Mouse (Mus musculus) MEL (cell line): Measurements from ENCODE around the gene Btg1. TPM values are rescaled to one million over a fixed set of nuclear protein-coding genes. Genes with fewer than 3 reads are reported as not detected.

ENCODE experiments used
- DNase-seq: peaks from one replicate; pipeline ENCODE4 v3.0.0; 2011; ENCODE audit warnings: low read depth, low spot score
- H3K27ac ChIP-seq: 2 replicates; pipeline ENCODE4 v1.5.1; 2012; ENCODE audit warnings: low read depth, mild to moderate bottlenecking, control low read depth, low read length, moderate library complexity; ENCODE audit not compliant: control insufficient read depth
- H3K27me3 ChIP-seq, 2 experiments: fragments of 150-350 bp in 1 of 2; sonication (generic) in 1 of 2; 2 replicates each; pipeline ENCODE4 v1.6.1; 2012; ENCODE audit warnings: low read length in 2 of 2, mild to moderate bottlenecking in 2 of 2, improper control_type of control experiment in 1 of 2, moderate library complexity in 1 of 2; ENCODE audit not compliant: insufficient read depth in 2 of 2, control insufficient read depth in 1 of 2
- H3K36me3 ChIP-seq, 2 experiments: 2 replicates each; pipeline ENCODE4 v1.6.1; 2012 to 2014; ENCODE audit warnings: low read length in 2 of 2, improper control_type of control experiment in 1 of 2, inconsistent platforms in 1 of 2, mild to moderate bottlenecking in 1 of 2; ENCODE audit not compliant: insufficient read depth in 2 of 2, control insufficient read depth in 1 of 2
- H3K4me1 ChIP-seq, 2 experiments: fragments of 150-350 bp in 1 of 2; sonication (generic) in 1 of 2; 2 replicates each; pipeline ENCODE4 v1.6.1; 2012; ENCODE audit warnings: low read length in 2 of 2, improper control_type of control experiment in 1 of 2, mild to moderate bottlenecking in 1 of 2; ENCODE audit not compliant: insufficient read depth in 2 of 2, control insufficient read depth in 1 of 2
- H3K4me3 ChIP-seq, 2 experiments: fragments of 150-350 bp in 1 of 2; sonication (generic) in 1 of 2; 2 replicates each; pipeline ENCODE4 v1.5.1; 2012; ENCODE audit warnings: low read depth in 2 of 2, low read length in 2 of 2, mild to moderate bottlenecking in 2 of 2, moderate library complexity in 2 of 2, control low read depth in 1 of 2, improper control_type of control experiment in 1 of 2; ENCODE audit not compliant: control insufficient read depth in 1 of 2, insufficient read depth in 1 of 2
- H3K79me2 ChIP-seq: 2 replicates; pipeline ENCODE4 v1.6.1; 2012; ENCODE audit warnings: mild to moderate bottlenecking, low read length, moderate library complexity; ENCODE audit not compliant: control insufficient read depth, poor library complexity, insufficient read depth
- H3K9ac ChIP-seq: 2 replicates; pipeline ENCODE4 v1.6.1; 2012; ENCODE audit warnings: low read depth, mild to moderate bottlenecking, control low read depth, low read length, moderate library complexity; ENCODE audit not compliant: control insufficient read depth, poor library complexity, severe bottlenecking
- H3K9me3 ChIP-seq: fragments of 150-350 bp; sonication (generic); replicated peaks from 2 replicates; pipeline ENCODE4 v1.6.1; 2012; ENCODE audit warnings: mild to moderate bottlenecking, low read length, improper control_type of control experiment, moderate library complexity; ENCODE audit not compliant: insufficient read depth
- CHD1 ChIP-seq: IDR thresholded peaks from 2 replicates; pipeline ENCODE4 v1.6.1; 2012; ENCODE audit warnings: low read depth, mild to moderate bottlenecking, inconsistent platforms, low read length, improper control_type of control experiment
- CTCF ChIP-seq, 3 experiments: IDR thresholded peaks in 2 of 3; conservative IDR thresholded peaks in 1 of 3; 2 replicates each; pipeline ENCODE4 v1.5.1; 2011 to 2012; ENCODE audit warnings: low read length in 3 of 3, low read depth in 2 of 3, mild to moderate bottlenecking in 2 of 3, improper control_type of control experiment in 1 of 3, inconsistent platforms in 1 of 3, mixed read lengths in 1 of 3, moderate library complexity in 1 of 3; ENCODE audit not compliant: control insufficient read depth in 1 of 3, insufficient read depth in 1 of 3, poor library complexity in 1 of 3, severe bottlenecking in 1 of 3
- E2F4 ChIP-seq: IDR thresholded peaks from 2 replicates; pipeline ENCODE4 v1.6.1; 2011; ENCODE audit warnings: low read depth, low read length, improper control_type of control experiment, borderline replicate concordance
- ELF1 ChIP-seq: IDR thresholded peaks from 2 replicates; pipeline ENCODE4 v1.6.1; 2014; ENCODE audit warnings: low read depth, mild to moderate bottlenecking, inconsistent platforms, low read length, improper control_type of control experiment, moderate library complexity
- EP300 ChIP-seq, 2 experiments: IDR thresholded peaks; 2 replicates each; pipeline ENCODE4 v1.6.1; 2011; ENCODE audit warnings: improper control_type of control experiment in 2 of 2, low read length in 2 of 2, low read depth in 1 of 2, mild to moderate bottlenecking in 1 of 2
- ETS1 ChIP-seq: IDR thresholded peaks from 2 replicates; pipeline ENCODE4 v1.6.1; 2012; ENCODE audit warnings: low read depth, mild to moderate bottlenecking, inconsistent platforms, low read length, improper control_type of control experiment, moderate library complexity
- KAT2A ChIP-seq: conservative IDR thresholded peaks from 2 replicates; pipeline ENCODE4 v1.6.1; 2012; ENCODE audit warnings: low read depth, low read length, improper control_type of control experiment, inconsistent platforms
- MAFK ChIP-seq: IDR thresholded peaks from 2 replicates; pipeline ENCODE4 v1.6.1; 2011; ENCODE audit warnings: low read depth, mild to moderate bottlenecking, low read length, improper control_type of control experiment, borderline replicate concordance
- MAX ChIP-seq: IDR thresholded peaks from 2 replicates; pipeline ENCODE4 v1.6.1; 2011; ENCODE audit warnings: low read length, improper control_type of control experiment
- MAZ ChIP-seq: IDR thresholded peaks from 2 replicates; pipeline ENCODE4 v1.6.1; 2012; ENCODE audit warnings: low read depth, mild to moderate bottlenecking, inconsistent platforms, low read length, improper control_type of control experiment
- MEF2A ChIP-seq: IDR thresholded peaks from 2 replicates; pipeline ENCODE4 v1.6.1; 2014; ENCODE audit warnings: low read depth, mild to moderate bottlenecking, inconsistent platforms, low read length, improper control_type of control experiment; ENCODE audit not compliant: poor library complexity, insufficient replicate concordance, severe bottlenecking; ENCODE audit errors: extremely low read depth
- MXI1 ChIP-seq: IDR thresholded peaks from 2 replicates; pipeline ENCODE4 v1.6.1; 2011; ENCODE audit warnings: mild to moderate bottlenecking, low read depth, low read length, improper control_type of control experiment
- MYC ChIP-seq: IDR thresholded peaks from 2 replicates; pipeline ENCODE4 v1.6.1; 2011; ENCODE audit warnings: low read depth, mild to moderate bottlenecking, low read length, improper control_type of control experiment, moderate library complexity
- NELFE ChIP-seq: IDR thresholded peaks from 2 replicates; pipeline ENCODE4 v1.6.1; 2011; ENCODE audit warnings: low read depth, low read length, improper control_type of control experiment
- NRF1 ChIP-seq: IDR thresholded peaks from 2 replicates; pipeline ENCODE4 v1.6.1; 2014; ENCODE audit warnings: low read depth, mild to moderate bottlenecking, inconsistent platforms, low read length, improper control_type of control experiment, moderate library complexity; ENCODE audit not compliant: poor library complexity, insufficient read depth, severe bottlenecking
- POLR2AphosphoS2 ChIP-seq: IDR thresholded peaks from 2 replicates; pipeline ENCODE4 v1.6.1; 2011; ENCODE audit warnings: low read length, improper control_type of control experiment
- POLR2AphosphoS5 ChIP-seq: IDR thresholded peaks from 2 replicates; pipeline ENCODE4 v1.6.1; 2012; ENCODE audit warnings: low read depth, borderline replicate concordance, mild to moderate bottlenecking, inconsistent platforms, low read length, moderate library complexity, mixed read lengths
- RCOR1 ChIP-seq: IDR thresholded peaks from 2 replicates; pipeline ENCODE4 v1.6.1; 2012; ENCODE audit warnings: low read depth, mild to moderate bottlenecking, inconsistent platforms, low read length, improper control_type of control experiment
- SMC3 ChIP-seq: IDR thresholded peaks from 2 replicates; pipeline ENCODE4 v1.6.1; 2011; ENCODE audit warnings: low read depth, low read length, improper control_type of control experiment
- TAL1 ChIP-seq: IDR thresholded peaks from 2 replicates; pipeline ENCODE4 v1.6.1; 2012; ENCODE audit warnings: mild to moderate bottlenecking, inconsistent platforms, low read length, moderate library complexity, mixed read lengths
- TBP ChIP-seq: IDR thresholded peaks from 2 replicates; pipeline ENCODE4 v1.8.0; 2011; ENCODE audit warnings: low read depth, low read length, improper control_type of control experiment
- UBTF ChIP-seq: IDR thresholded peaks from 2 replicates; pipeline ENCODE4 v1.6.1; 2012; ENCODE audit warnings: low read depth, mild to moderate bottlenecking, inconsistent platforms, low read length, improper control_type of control experiment, moderate library complexity, borderline replicate concordance; ENCODE audit not compliant: insufficient read depth
- USF2 ChIP-seq, 2 experiments: IDR thresholded peaks; 2 replicates each; pipeline ENCODE4 v1.6.1; 2011 to 2012; ENCODE audit warnings: improper control_type of control experiment in 2 of 2, low read length in 2 of 2, borderline replicate concordance in 1 of 2, inconsistent platforms in 1 of 2, low read depth in 1 of 2, mild to moderate bottlenecking in 1 of 2; ENCODE audit not compliant: insufficient read depth in 1 of 2
- ZMIZ1 ChIP-seq: IDR thresholded peaks from 2 replicates; pipeline ENCODE4 v1.6.1; 2012; ENCODE audit warnings: low read depth, mild to moderate bottlenecking, inconsistent platforms, low read length, improper control_type of control experiment, moderate library complexity
- polyA plus RNA-seq, 2 experiments: library from polyadenylated mRNA; stranded (reverse) in 1 of 2; unstranded in 1 of 2; fragments of >175 nt in 1 of 2; fragments of >200 nt in 1 of 2; gene quantifications; 2 replicates each; pipeline versions ENCODE4 v1.2.1 to v1.2.4; 2012; ENCODE audit warnings: low replicate concordance in 2 of 2, low read depth in 1 of 2; ENCODE audit not compliant: insufficient read length in 2 of 2, insufficient read depth in 1 of 2, missing spikeins in 1 of 2
- total RNA-seq: library from RNA; depleted of rRNA; stranded (reverse); fragments of 300-350 nt; gene quantifications from 2 replicates; pipeline ENCODE4 v1.2.3, GENCODE M21; 2012

Btg1 gene
- total and polyA plus RNA-seq, 3 experiments: 2.0 to 4.8 TPM; not detected in 1

DNA sequence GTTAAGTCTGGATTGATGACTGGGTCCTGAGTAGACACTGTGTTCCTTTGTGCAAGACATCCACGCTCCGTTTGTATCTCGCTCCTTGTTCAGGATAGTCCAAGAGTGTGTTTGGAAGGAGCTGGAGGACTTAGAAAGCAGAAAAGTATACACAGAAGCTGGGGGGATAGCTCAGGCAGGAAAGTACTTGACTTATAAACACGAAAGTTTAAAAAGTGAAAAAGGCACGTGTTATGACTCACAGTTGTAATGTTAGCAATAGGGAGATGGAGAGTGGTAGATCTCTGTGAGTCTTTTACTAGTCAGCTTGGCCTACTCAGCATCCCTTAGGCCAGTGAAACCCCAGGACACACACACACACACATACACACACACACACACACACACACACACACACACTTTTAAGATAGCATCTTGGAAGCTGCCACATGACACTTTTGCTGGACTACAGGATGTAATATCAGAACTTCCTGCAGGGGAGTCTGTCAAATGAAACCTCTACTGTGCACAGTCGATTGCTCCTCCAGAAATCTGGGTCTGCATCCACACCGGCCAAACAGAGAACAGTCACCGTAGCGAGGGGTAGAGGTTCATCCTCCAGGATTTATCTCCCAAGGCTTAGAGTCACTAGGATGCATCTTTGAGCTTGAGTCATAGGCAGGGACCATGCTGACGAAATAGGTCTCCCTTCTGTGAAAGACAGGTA, 43.6 kb downstream of the Btg1 start:
- H3K9ac ChIP-seq: no peak overlapping the region

DNA sequence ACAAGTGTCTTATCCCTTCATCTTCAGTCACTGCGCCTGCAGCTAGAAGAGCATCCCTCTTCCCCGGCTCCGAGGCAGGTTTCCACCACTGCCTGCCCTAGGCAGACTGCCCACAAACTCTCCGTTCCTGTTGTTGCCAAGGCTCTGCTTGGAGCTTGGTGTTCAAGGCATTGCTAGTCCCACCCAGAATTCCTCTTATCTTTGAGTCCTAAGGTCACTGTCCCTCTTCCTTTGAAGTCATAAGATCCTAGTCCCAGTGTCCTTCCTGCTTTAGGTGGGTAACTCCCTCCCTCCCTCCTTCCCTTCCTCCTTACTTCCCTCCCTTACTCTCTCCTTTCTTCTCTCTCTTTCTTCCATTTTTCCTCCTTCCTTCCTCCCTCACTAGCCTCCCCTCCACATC, 46.2 kb downstream of the Btg1 start:
- no peaks in the 10 kb centered on the region for H3K9me3 ChIP-seq
- no peak overlapping the region for H3K4me3 ChIP-seq
- no peaks in the 10 kb centered on the region for H3K27me3 ChIP-seq
- H3K4me1 ChIP-seq: no peaks in the 10 kb centered on the region
- H3K9ac ChIP-seq: no peak overlapping the region
- TF ChIP-seq MAZ (no peak), MAFK (no peak), SMC3 (no peak), POLR2AphosphoS2 (no peak), MEF2A (no peak), CTCF (IDR thresholded peaks at IDR 0.05 in 2 of 3, conservative IDR thresholded peaks at IDR 0.05 in 1 of 3; ENCODE audit: control insufficient read depth in 1 of 3, insufficient read depth in 1 of 3, low read depth in 2 of 3, low read length in 3 of 3, poor library complexity in 1 of 3, severe bottlenecking in 1 of 3) (no peak), KAT2A (no peak), ETS1 (no peak), RCOR1 (no peak), E2F4 (no peak), TBP (no peak), ELF1 (no peak), CHD1 (no peak), EP300 (IDR thresholded peaks at IDR 0.05; ENCODE audit: low read depth in 1 of 2, low read length in 2 of 2) (no peak)
- no peak for DNase-seq
- no peak overlapping the region for H3K27ac ChIP-seq
- no peaks in the 10 kb centered on the region for H3K79me2 ChIP-seq
- H3K36me3 ChIP-seq: no peaks in the 10 kb centered on the region

More for the DNA sequence above, 43.6 kb downstream of the Btg1 start:
- H3K9me3 ChIP-seq: no peaks in the 10 kb centered on the region
- H3K4me1 ChIP-seq: no peaks in the 10 kb centered on the region
- H3K4me3 ChIP-seq: no peak overlapping the region
- TF ChIP-seq NELFE (no peak), ZMIZ1 (no peak), MYC (no peak), NRF1 (no peak), SMC3 (no peak), POLR2AphosphoS2 (no peak), UBTF (no peak), MXI1 (no peak), MAX (no peak), POLR2AphosphoS5 (no peak), USF2 (IDR thresholded peaks at IDR 0.05; ENCODE audit: borderline replicate concordance in 1 of 2, insufficient read depth in 1 of 2, low read depth in 1 of 2, low read length in 2 of 2) (no peak), TAL1 (no peak)
- no peaks in the 10 kb centered on the region for H3K36me3 ChIP-seq
- H3K27me3 ChIP-seq: no peaks in the 10 kb centered on the region; a peak in 1 of 4 replicates
- H3K79me2 ChIP-seq: no peaks in the 10 kb centered on the region
- no peak overlapping the region for H3K27ac ChIP-seq
- DNase-seq: no peak
